Mouse (Mus musculus) hindbrain, postnatal 0 days (tissue): Measurements from ENCODE around the gene Uncx. TPM values are rescaled to one million over a fixed set of nuclear protein-coding genes. Genes with fewer than 3 reads are reported as not detected.

Experiments
- ATAC-seq: fragments of 200-750 bp; cut with Nextera tagmentation; 2 replicates; pipeline ENCODE4 v1.8.0; 2017; ENCODE audit warnings: mild to moderate bottlenecking, moderate TSS enrichment, moderate library complexity
- DNase-seq: peaks from one replicate; pipeline ENCODE4 v3.0.0-alpha.2; 2015; ENCODE audit warnings: low spot score
- H3K27ac ChIP-seq: fragments of 300-500 bp; sonication (generic); 2 replicates; pipeline ENCODE4 v1.5.1; 2014; ENCODE audit warnings: mild to moderate bottlenecking
- H3K27me3 ChIP-seq: fragments of 300-500 bp; sonication (generic); 2 replicates; pipeline ENCODE4 v1.6.1; 2014; ENCODE audit warnings: low read length, mixed read lengths; ENCODE audit not compliant: insufficient read depth
- H3K36me3 ChIP-seq: fragments of 300-500 bp; sonication (generic); 2 replicates; pipeline ENCODE4 v1.6.1; 2014; ENCODE audit warnings: low read length, mixed read lengths; ENCODE audit not compliant: insufficient read depth
- H3K4me1 ChIP-seq: fragments of 300-500 bp; sonication (generic); 2 replicates; pipeline ENCODE4 v1.6.1; 2014; ENCODE audit warnings: antibody characterized with exemption, low read length, mixed read lengths; ENCODE audit not compliant: insufficient read depth
- H3K4me2 ChIP-seq: fragments of 300-500 bp; sonication (generic); 2 replicates; pipeline ENCODE4 v1.6.1; 2014; ENCODE audit warnings: low read depth, mild to moderate bottlenecking, low read length, moderate library complexity, mixed read lengths
- H3K4me3 ChIP-seq: fragments of 300-500 bp; sonication (generic); 2 replicates; pipeline ENCODE4 v1.5.1; 2014; ENCODE audit warnings: low read length
- H3K9ac ChIP-seq: fragments of 300-500 bp; sonication (generic); replicated peaks from 2 replicates; pipeline ENCODE4 v1.6.1; 2014; ENCODE audit warnings: mild to moderate bottlenecking, low read length, moderate library complexity, mixed read lengths
- H3K9me3 ChIP-seq: fragments of 300-500 bp; sonication (generic); 2 replicates; pipeline ENCODE4 v1.6.1; 2016; ENCODE audit warnings: low read length, mixed read lengths
- CTCF ChIP-seq: IDR thresholded peaks from 2 replicates; pipeline ENCODE4 v1.5.1; 2016; ENCODE audit warnings: antibody characterized with exemption, control low read depth, low read depth
- WGBS: fragments of 180-500 bp; shearing (Covaris S2); extraction: QIAGEN DNeasy Blood & Tissue Kit; methylation state at CpG from one replicate; pipeline ENCODE4 v1.1.7; 2014; 5-methylcytosine and 5-hydroxymethylcytosine counted together
- polyA plus RNA-seq: library from polyadenylated mRNA; unstranded; fragments of >200 nt; fragmentation: Nextera tagmentation; extraction: Ambion mirVana; gene quantifications from 2 replicates; pipeline ENCODE4 v1.2.1, GENCODE M21; 2015
- total RNA-seq: library from RNA; depleted of rRNA; stranded (reverse); fragments of >200 nt; gene quantifications from 2 replicates; pipeline ENCODE4 v1.2.3, GENCODE M21; 2014

Uncx gene
- total and polyA plus RNA-seq, 2 experiments from 2014 or later = 30.6 to 31.3 TPM

DNA sequence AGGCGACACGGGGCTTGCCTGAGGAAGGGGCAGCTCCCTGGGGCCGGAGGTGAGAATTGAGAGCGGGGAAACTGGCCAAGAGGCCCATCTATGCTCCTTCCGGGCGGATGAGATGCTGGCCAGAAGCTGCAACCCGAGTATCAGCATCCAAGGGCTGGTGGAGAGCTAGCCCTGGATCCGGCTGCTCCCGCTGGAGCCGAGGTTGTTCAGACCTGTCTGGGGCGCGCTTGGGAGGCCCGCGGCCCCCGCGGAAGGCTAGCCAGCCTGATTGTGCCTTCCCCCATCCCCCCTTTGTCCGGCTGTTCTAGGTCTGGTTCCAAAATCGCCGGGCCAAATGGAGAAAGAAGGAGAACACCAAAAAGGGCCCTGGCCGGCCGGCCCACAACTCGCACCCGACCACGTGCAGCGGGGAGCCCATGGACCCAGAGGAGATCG is 3.1 kb downstream of the Uncx start:
- no peak for ATAC-seq
- no peaks in the 10 kb centered on the region for H3K36me3 ChIP-seq
- H3K4me2 ChIP-seq = peak overlapping the region; percentile 53
- H3K4me3 ChIP-seq = peak overlapping the region; percentile 56
- H3K27ac ChIP-seq = peak overlapping the region; percentile 69
- H3K27me3 ChIP-seq = peaks cover 16% of the 10 kb centered on the region
- no peaks in the 10 kb centered on the region for H3K9me3 ChIP-seq
- H3K4me1 ChIP-seq = no peaks in the 10 kb centered on the region
- no peak for TF ChIP-seq CTCF
- H3K9ac ChIP-seq = peak overlapping the region; percentile 51
- no peak for DNase-seq
- 2% methylated on average over 26 of the region's 26 CpGs for WGBS

DNA sequence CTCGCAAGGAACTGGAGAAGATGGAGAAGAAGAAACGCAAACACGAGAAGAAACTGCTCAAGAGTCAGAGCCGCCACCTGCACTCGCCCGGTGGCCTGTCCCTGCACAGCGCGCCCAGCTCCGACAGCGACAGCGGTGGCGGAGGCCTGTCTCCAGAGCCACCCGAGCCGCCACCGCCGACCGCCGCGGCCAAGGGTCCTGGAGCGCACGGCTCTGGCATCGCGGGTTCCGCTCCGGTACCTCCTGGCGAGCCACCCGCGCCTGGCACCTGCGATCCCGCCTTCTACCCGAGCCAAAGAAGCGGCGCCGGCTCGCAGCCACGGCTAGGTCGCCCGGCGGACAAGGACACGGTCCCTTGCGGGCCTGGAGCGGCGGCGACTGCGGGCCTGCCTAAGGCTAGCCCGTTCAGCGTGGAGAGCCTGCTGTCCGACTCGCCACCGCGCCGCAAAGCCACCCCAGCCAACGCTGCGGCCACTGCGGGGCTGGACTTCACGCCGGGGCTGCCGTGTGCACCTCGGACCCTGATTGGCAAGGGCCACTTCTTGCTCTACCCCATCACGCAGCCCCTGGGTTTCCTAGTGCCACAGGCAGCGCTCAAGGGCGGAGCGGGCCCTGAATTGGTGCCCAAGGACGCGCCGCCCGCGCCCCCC is 3.6 kb downstream of the Uncx start:
- under 1% methylated on average over 47 of the region's 68 CpGs for WGBS
- Histone ChIP-seq H3K36me3 (no peaks in the 10 kb centered on the region), H3K4me1 (no peaks in the 10 kb centered on the region), H3K4me3 (peak overlapping the region; percentile 56), H3K27ac (peak overlapping the region; percentile 69), H3K9ac (peak overlapping the region; percentile 51), H3K9me3 (no peaks in the 10 kb centered on the region), H3K4me2 (peak overlapping the region; percentile 53), H3K27me3 (peaks cover 17% of the 10 kb centered on the region)
- ATAC-seq (no peak), DNase-seq (no peak)
- no peak for TF ChIP-seq CTCF

DNA sequence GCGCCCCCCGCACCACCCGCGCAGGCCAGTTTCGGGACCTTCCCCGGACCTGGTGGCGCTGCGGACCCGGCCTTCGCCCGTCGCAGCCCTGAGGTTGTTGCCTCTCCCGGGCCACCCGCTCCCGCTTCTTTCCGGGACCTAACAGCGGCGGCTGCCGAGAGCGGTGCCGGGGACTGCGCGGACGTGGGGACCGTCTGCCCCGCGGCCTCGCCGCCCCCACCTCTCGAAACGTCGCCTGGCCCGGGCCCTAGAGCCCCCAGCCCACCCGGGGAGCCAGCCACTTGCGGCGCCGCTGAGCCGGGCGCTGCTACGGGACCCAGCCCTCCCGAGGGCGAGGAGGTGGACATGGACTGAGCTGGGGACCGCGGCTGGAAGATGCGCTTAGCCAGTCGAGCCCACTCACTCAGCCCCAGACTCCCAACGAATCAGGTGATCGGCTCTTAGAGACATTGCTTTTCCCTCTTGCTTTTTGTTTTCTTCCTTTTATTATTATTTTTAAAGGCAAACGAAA is 4.2 kb downstream of the Uncx start:
- Histone ChIP-seq H3K9me3 (no peaks in the 10 kb centered on the region), H3K4me3 (peak overlapping the region; percentile 56), H3K27me3 (peaks cover 23% of the 10 kb centered on the region), H3K36me3 (no peaks in the 10 kb centered on the region), H3K27ac (peak overlapping the region; percentile 69), H3K4me1 (peaks cover 4% of the 10 kb centered on the region; the same call in 1 of the 2 replicates), H3K9ac (peak overlapping the region; percentile 51), H3K4me2 (peak overlapping the region; percentile 53)
- no peak for DNase-seq
- TF ChIP-seq CTCF = no peak
- under 1% methylated on average over 40 of the region's 49 CpGs for WGBS
- ATAC-seq = no peak

DNA sequence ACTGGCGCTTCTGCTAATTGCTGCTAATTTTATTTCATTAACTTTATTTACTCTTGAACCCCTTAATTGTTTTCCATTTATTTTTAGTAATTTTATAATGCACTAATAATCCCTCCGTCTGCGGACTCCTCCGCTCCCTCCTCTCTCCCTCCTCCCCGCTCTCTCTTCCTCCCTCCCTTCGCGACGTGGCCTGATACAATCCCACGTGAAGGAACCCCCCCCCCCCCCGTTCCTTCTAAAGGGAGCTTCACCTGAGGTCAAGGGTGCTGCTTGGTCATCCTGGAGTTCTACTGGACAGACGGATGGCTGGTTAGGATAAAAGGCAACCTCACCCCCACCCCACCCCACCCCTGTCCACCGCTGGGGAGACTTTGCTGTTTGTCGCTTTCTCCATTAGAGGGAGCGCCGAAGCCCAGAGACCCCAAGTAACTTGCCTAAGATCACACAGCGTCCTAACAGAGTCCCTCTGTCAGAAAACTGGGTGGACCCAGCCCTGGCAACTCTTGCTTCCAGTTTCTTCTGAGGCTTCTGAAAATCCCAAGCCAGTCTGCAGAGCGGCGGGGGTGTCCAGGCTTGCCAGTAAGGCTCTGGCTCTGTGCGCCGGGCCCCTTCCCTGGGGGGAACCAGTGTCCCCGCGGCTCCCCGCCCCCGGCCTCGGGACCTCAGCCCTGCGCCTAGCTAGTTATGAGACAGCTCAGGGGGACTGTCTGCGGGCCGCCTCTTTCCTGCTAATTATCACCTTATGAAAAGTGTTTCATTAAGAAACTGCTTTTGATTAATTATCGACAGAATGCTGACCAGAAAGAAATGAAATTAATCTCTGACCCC is 10.4 kb downstream of the Uncx start:
- H3K4me2 ChIP-seq = peak overlapping the region; percentile 35
- H3K36me3 ChIP-seq = no peaks in the 10 kb centered on the region
- no peak for ATAC-seq
- H3K9me3 ChIP-seq = no peaks in the 10 kb centered on the region
- peak overlapping the region; percentile 83; the same call in 1 of the 2 replicates for H3K27ac ChIP-seq
- 0 out of 2 replicates have a peak overlapping the region, but pooled peaks have one; percentile 38 for H3K9ac ChIP-seq
- H3K27me3 ChIP-seq = peaks cover 23% of the 10 kb centered on the region; the same call in 1 of the 2 replicates
- peak overlapping the region; percentile 16; the same call in 1 of the 2 replicates for H3K4me3 ChIP-seq
- 7% methylated on average over 29 of the region's 29 CpGs for WGBS
- no peak for DNase-seq
- peaks cover 18% of the 10 kb centered on the region for H3K4me1 ChIP-seq
- TF ChIP-seq CTCF = no peak

DNA sequence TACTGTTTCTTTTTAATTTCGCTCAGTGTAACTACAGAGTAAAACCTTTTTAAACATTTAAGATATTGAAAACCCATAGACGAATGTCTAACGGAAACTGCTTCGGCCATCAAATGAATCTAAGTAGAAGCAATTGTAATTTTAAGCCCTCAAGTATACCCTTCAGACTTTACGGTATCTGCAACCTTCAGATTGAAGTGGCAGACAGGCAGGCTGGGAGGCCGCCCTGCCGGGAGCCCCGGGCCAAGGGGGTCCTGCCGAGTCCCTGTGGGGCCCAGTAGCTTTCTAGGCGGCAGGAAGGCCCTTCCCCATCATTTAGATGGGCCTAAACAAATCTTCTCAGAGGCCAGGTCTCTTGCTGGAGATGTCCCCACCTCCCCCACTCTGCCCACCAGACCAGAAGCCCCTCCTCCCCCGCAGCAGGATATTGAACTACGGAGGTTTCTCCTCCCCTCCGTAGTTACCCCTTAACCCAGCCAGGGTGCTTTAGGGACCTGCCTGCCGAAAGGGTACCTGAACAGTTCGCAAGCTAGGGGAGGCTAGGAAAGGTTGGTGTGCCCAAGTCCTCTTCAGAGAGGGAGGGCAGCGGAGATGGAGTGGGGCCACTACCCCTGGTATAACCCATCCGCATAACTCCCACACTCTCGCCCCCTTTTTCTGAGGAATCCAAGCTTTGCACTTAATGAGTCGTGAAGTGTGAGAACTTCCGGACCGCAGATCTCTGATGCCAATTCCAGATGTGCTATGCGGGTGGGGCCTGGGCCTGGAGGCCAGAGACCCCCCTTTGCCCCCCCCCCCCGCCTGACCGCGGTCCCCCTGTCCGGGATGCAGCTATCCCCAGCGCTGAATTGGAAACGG is 11.4 kb downstream of the Uncx start:
- 12% methylated on average over 28 of the region's 28 CpGs for WGBS

DNA sequence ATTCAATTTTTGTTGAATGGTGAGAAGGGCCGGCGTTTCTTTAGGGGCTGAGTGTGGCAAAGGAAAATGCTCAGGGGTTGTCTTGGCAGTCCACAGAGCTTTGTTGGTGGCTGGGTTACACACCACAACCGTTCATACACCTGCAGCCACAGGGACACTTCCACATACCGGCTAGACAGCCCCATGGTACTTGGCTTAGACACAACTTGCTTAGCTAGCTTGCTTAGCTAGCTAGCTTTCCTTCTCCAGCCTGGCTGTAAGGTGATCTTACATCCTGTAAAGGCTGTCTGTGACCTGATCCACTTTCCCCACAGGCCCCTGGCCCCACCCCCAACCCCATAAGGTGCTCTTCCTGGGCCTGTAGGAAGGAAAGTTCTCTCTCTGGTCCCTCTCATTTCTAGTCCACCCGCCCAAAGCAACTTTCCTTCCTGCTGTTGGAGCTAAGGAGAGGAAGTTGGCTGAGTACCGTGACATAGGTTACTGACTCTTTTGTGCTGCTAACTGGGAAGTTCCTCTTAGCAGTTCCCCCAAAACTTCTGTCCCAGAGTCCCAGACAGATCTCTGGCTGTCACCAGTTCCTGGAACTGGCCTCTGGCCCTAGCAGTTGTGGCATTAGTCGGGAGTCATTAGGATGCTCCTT is 12.3 kb downstream of the Uncx start:
- no peak overlapping the region for H3K27ac ChIP-seq

More for the DNA sequence above, 11.4 kb downstream of the Uncx start:
- Histone ChIP-seq H3K9ac (no peak overlapping the region), H3K27me3 (peaks cover 17% of the 10 kb centered on the region; the same call in 1 of the 2 replicates), H3K27ac (no peak overlapping the region; the same call in 1 of the 2 replicates), H3K4me2 (no peak overlapping the region), H3K36me3 (no peaks in the 10 kb centered on the region), H3K4me1 (peaks cover 24% of the 10 kb centered on the region), H3K4me3 (no peak overlapping the region), H3K9me3 (no peaks in the 10 kb centered on the region)
- no peak for ATAC-seq
- DNase-seq = no peak
- no peak for TF ChIP-seq CTCF

More for the DNA sequence above, 12.3 kb downstream of the Uncx start:
- H3K4me1 ChIP-seq = peaks cover 24% of the 10 kb centered on the region
- ATAC-seq = no peak
- no peak overlapping the region for H3K9ac ChIP-seq
- H3K4me3 ChIP-seq = no peak overlapping the region
- no peak for TF ChIP-seq CTCF
- WGBS = 26% methylated on average over 7 of the region's 7 CpGs
- no peaks in the 10 kb centered on the region for H3K9me3 ChIP-seq
- 0 out of 2 replicates have a peak, but pooled peaks cover 15% of the 10 kb centered on the region for H3K27me3 ChIP-seq
- no peak overlapping the region for H3K4me2 ChIP-seq
- no peak for DNase-seq
- no peaks in the 10 kb centered on the region for H3K36me3 ChIP-seq
